Mouse (Mus musculus) cortical plate, adult 2 months (tissue): ENCODE measurements around the gene Cnn1.

Experiments used
- CTCF ChIP-seq: fragments of 200-500 bp; IDR thresholded peaks from 2 replicates; pipeline ENCODE4 v1.5.1; 2011; ENCODE audit warnings: mild to moderate bottlenecking, control low read depth, low read length; ENCODE audit not compliant: insufficient read depth; ENCODE audit errors: extremely low read depth
- POLR2A ChIP-seq: fragments of 200-500 bp; IDR thresholded peaks from 2 replicates; pipeline ENCODE4 v1.6.1; 2011; ENCODE audit warnings: mild to moderate bottlenecking, low read length, control low read depth; ENCODE audit not compliant: insufficient read depth; ENCODE audit errors: extremely low read depth

GRCm38 (mm10) chr9:22072276-22072675 lies 26.7 kb upstream of the Cnn1 start:
- TF ChIP-seq CTCF (no peak), POLR2A (no peak)
